Mouse (Mus musculus): ENCODE measurements around the gene 1110004F10Rik.

Gene 1110004F10Rik

GRCm38 (mm10) chr7:116145030-116145429 is 105.8 kb downstream of the 1110004F10Rik start:
- DNase-seq (ENCODE audit: low spot score), result no peak

- no peak for DNase-seq (ENCODE audit: low spot score)
These were observed 107.9 kb downstream of the 1110004F10Rik start for GRCm38 (mm10) chr7:116147114-116147513.

GRCm38 (mm10) chr7:116149568-116149967 is 110.4 kb downstream of the 1110004F10Rik start:
- DNase-seq (ENCODE audit: low spot score), result no peak

- DNase-seq (ENCODE audit: low spot score), result no peak
These were observed 114.7 kb downstream of the 1110004F10Rik start for GRCm38 (mm10) chr7:116153781-116154368.
